Mouse (Mus musculus): ENCODE data around the gene Slc27a5.

Slc27a5 gene

GRCm38 (mm10) chr7:13025511-13026112, 27.6 kb upstream of the Slc27a5 start:
- no peak for ATAC-seq (ENCODE audit: insufficient number of reproducible peaks, low FRiP score, low TSS enrichment)

GRCm38 (mm10) chr7:13024805-13025204, 26.8 kb upstream of the Slc27a5 start:
- ATAC-seq (ENCODE audit: insufficient number of reproducible peaks, low FRiP score, low TSS enrichment), result peak; percentile 28

DNA sequence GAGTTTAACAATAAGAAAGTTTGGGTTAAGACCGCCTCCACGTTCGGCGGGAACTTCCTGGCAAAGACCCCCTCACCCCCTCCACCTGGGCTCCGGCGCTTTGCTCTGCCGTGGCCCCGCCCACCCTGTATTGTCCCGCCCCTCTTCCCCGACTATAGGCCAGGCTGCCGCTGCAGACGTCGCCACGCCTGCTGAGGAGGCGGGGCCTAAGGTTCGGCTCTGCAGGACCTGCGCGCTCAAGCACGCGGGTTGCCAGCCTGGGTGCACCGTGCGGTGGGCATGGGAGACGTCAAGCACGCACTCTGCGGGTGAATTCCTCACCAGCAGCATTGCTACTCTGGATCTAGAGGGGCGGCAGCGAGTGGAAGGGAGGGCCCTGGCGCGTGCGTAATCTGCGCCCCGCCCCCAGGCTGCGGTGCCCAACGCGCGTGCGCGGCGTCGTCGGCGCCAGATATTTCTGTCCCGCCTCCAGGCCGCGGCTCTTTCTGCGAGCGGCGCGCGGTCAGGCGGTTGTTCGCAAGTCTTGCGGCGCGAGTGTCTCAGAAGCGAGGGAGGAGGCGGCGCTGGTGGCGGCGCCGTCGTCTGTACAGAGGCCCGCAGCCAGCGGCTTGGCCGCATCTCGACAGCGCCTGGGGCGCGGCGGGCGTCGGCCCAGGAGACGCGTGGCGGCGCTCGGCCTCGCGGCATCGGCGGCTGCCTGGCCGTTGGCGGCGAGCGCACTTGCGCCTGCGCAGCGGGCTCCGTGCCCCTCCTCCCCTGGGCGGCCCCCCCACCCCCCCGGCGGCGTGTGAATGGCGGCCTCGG, 26.1 kb upstream of the Slc27a5 start:
- peak; percentile 85 for ATAC-seq (ENCODE audit: insufficient number of reproducible peaks, low FRiP score, low TSS enrichment)

DNA sequence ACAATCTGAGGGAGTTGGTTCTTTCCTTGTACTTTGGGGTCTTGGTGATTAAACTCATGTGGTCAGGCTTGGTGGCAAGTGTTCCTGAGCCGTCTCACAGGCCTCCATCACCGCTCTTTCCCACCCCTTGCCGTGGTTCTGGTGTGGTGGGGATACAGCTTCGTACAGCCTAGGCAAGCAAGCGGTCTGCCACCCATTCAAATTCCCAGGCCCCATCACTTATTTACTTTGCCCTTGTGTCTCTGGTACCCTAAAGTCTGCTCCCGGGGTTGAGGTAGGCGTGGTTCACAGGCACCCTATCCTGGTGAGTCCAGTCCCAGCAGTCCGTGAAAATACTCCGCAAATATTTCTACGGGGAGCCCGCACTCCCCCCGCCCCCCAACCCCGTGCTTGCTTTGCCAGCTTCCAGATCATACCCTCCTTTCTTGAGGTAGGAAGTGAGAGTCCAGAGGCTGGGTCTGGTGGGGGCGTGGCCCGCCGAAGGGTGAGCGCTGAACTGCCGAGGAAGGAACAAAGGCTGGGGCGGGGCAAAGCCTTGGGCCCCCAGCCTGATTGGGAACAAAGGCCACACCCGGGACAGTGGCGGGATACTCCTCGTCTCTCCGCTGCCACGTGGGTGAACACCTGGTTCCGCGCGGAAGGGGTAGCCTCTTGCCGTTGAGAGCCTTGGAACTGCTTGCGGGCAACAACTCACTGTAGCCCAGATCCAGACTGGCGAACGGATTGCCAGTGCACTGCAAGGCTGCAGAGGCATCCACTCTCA, 25.0 kb upstream of the Slc27a5 start:
- 0 out of 2 replicates have a peak, but pooled peaks have one; percentile 4 for ATAC-seq (ENCODE audit: insufficient number of reproducible peaks, low FRiP score, low TSS enrichment)

DNA sequence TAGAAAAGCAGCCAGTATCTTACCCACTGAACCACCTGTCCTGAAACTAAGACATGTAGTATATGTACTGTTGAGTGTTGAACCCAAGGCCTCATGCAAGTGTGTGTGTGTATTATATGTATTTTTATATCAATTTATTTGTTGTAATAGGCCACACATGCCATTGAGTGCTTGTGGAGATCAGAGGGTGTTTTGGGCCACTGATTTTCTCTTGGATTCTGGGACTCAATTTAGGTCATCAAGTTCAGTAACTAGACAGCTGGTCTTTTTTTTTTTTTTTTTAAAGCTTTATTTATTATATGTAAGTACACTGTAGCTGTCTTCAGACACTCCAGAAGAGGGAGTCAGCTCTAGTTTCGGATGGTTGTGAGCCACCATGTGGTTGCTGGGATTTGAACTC, 17.2 kb upstream of the Slc27a5 start:
- no peak for ATAC-seq (ENCODE audit: insufficient number of reproducible peaks, low FRiP score, low TSS enrichment)

DNA sequence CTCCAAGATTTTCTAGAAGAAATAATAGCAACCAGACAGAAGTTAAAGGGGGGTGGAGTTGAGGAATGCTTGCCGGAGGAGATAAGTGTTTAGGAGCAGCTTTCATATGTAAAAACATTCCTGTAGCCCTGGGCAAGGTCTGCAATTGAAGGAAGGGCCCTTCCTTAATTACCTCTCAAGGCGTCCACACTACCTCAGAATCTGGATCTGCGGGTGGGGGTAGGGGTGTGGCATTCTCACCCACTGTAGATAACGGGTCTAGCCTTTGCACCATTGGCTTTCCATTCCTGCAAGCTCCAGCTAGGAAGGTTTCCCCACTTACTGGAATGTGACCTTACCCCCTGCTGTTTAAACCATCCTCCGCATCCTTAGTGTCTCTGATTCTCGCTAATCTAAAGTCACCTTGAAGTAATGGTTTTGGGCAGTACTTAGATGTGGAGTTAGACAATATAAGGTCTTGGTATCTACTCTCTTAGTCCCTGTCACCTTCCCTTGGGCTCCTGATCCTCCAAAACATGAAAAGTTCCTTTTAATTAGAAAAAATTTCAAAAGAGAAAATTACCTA, 16.4 kb upstream of the Slc27a5 start:
- no peak for ATAC-seq (ENCODE audit: insufficient number of reproducible peaks, low FRiP score, low TSS enrichment)

DNA sequence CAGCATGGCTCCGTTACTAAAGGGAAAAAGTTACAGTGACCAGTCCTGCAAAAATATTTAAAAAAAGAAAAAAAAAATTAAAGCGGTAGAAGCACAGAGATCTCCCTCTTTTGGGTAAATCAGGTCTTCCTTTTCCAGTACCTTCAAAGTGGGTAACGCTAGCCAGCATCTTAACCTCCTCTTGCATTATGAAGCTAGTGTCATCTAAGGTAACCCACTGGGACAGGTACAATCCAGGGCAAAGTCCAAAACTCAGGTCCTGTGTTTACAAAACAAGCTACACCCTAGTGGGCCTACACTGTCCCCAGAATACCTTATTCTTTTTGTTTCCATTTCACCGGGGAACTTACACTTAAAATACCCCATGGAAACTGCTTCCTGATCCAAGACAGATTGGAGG, 15.7 kb upstream of the Slc27a5 start:
- no peak for ATAC-seq (ENCODE audit: insufficient number of reproducible peaks, low FRiP score, low TSS enrichment)

DNA sequence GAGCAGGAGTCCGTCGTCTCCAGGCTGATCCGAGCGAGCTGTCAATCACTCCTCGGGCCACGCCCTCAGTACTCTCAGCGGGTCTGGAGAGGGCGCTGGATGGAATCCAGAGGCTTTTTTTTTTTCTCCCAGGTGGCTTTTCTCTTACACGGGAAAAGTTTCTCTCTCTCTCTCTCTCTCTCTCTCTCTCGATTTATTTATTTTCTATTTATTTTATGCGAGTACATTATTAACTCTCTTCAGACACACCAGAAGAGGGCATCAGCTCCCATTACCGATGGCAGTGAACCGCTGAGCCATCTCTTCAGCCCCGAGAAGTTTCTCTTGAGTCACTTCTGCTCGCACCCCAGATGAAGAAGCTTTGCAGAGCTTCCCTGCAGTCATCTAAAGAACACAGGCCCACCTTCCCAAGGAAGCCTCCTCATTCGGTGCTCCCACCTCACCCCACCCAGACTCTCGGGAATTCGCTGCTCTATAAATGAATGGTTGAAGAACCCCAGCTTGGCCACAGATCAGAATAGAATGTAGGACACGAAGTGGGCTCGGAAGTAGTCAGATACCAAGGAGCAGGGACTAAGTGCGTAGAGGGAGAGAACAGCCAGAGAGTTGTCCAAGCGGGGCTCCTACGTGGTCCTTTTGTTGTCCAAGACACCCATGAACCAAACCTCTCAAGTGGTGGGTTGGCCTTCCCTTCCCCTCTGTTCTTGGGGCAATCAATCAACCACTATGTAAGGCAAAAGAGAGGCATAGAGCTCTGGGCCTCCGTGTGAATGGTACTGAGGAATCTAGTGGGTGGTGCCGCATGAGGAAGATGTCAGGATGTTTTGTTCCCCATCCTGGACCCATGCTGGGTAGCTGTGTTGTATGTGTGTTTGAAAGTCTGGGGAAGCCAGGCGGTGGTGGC, 12.3 kb upstream of the Slc27a5 start, which contains the start of gene Zbtb45:
Gene Zbtb45, minus strand, starts transcription at position 30 of the 904 bp plus-strand sequence.
- ATAC-seq (ENCODE audit: insufficient number of reproducible peaks, low FRiP score, low TSS enrichment), result no peak

DNA sequence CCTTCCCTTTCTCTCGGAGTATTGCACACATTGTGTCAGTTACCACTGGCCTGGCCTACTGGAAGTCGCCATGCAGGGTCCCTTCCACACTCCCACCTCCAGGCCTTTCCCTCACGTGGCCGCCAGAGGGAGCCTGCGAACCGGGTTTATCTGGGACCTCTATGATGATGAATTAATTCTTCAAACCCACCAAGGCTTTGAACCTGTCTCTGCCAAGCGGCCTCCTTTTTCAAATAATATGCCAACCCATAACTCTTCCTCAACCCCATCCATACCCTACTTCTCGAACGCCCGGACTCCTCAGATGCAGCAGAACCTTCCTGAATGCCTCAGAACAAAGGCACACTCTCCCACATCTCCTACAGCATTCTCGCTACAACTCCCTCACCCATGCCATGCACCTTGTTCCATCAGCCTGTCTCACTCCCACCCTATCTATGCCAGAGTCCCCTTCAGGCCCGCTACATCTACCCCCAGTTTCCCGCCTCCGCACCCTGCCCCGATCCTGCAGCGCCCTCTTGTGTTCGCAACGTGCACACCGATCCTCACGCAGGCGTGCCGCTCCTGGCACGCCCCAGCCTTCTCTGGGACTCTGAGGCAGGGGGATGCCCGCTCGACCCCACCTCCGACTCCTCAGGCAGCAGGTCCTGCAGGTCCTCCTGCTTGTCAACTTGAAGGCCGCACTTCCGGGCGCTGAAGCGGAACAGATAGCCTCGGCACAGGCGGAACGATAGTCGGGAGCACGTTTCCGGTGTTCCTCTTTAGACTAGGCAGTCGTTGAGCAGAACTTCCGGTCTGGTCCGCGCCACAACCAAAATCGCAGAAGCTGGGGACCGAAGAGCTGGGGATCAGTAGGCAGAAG, 11.4 kb upstream of the Slc27a5 start:
- ATAC-seq (ENCODE audit: insufficient number of reproducible peaks, low FRiP score, low TSS enrichment), result peak; percentile 89

DNA sequence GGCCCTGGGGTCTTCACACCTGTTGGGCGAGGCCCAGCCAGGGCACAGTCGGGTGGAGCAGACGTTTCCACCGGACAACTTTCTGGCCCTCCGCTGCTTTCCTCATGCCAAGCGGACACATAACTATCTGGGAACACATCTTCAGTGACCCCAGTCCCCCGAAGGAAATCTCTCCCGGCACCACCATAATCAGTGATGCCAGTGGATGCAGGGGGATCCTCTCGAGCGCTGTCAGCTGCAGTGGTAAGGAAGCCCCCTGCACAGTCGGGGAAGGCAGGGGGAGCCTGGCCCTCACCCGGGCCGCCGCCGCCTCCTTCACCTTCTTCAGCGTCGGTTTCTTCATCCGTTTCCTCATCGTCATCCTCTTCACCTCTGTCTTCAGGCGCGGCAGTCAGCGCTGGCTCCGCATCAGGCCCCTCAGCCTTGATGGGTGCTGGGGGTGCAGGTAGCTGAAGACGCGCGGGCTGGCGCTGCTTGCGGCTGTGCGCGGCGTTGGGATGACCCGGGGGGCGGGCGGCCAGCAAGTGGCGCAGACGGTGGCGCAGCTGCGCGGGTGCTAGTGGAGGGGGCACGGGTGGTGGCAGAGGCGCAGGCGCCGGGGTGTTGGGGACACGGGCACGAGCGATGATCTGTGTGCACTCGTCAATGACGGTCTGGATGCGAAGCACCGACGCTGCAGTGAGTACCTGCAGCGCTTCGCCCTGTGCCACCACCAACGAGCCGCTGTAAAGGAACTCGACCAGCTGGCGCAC, 9.5 kb upstream of the Slc27a5 start:
- no peak for ATAC-seq (ENCODE audit: insufficient number of reproducible peaks, low FRiP score, low TSS enrichment)

DNA sequence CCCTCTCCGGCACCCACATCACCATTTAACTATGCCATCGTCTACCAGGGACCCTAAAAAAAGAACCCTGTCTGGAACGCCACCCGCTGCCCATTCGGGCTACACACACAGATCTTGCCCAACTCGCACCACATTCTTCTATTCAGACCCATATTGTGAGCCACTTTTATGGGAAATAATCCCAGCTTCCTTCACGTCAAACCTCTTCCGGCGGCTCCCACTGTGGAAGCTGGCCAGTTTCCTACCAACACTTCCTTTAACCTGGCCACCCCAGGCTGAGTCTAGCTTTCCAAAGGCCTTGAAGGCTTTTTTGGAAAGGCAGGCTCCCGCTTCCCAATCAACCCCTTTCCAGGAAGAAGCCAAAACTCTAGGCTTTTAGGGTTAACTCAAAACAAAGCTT, 8.5 kb upstream of the Slc27a5 start:
- ATAC-seq (ENCODE audit: insufficient number of reproducible peaks, low FRiP score, low TSS enrichment), result no peak

DNA sequence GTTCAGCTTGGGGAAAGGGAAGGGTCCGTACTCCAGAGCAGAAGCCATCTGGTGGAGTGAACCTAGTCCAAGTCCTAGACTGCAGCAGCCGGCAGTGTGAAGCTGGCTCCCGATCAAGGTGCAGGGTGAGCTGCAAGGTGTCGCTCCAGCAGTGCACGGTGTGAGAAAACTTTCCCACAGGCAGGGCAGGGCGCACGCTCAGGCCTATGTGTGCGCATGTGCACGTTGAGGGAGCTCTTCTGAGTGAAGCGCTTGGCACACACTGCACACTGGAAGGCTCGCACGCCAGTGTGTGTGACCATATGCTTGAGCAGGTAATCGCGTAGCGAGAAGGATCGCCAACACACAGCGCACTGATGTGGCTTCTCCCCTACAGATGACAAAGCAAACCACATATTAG, 8.0 kb upstream of the Slc27a5 start:
- ATAC-seq (ENCODE audit: insufficient number of reproducible peaks, low FRiP score, low TSS enrichment), result no peak

DNA sequence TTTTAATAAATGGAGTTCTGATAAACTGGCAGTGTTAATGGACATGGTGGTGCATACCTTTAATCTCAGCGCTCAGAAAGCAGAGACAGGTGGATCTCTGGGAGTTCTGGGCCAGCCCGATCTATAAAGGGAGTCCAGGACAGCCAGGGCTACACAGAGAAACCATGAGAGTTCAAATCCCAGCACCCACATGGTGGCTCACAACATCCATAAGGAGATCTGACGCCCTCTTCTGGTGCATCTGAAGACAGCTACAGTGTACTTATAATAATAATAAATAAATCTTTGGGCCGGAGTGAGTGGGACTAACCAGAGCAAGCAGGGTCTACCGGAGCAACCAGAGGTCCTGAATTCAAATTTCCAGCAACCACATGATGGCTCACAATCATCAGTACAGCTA, 5.4 kb upstream of the Slc27a5 start:
- no peak for ATAC-seq (ENCODE audit: insufficient number of reproducible peaks, low FRiP score, low TSS enrichment)

- ATAC-seq (ENCODE audit: insufficient number of reproducible peaks, low FRiP score, low TSS enrichment), result no peak
These were observed 3.6 kb upstream of the Slc27a5 start for GRCm38 (mm10) chr7:13001584-13001983.

- no peak for ATAC-seq (ENCODE audit: insufficient number of reproducible peaks, low FRiP score, low TSS enrichment)
These were observed 859 bp upstream of the Slc27a5 start, which contains the start of gene Trim28 for GRCm38 (mm10) chr7:12998851-12999250. Gene Trim28 (plus strand): TSS chr7:12999114.

- no peak for ATAC-seq (ENCODE audit: insufficient number of reproducible peaks, low FRiP score, low TSS enrichment)
These were observed 762 bp downstream of the Slc27a5 start for GRCm38 (mm10) chr7:12997230-12997629.

- no peak for ATAC-seq (ENCODE audit: insufficient number of reproducible peaks, low FRiP score, low TSS enrichment)
These were observed 2.1 kb downstream of the Slc27a5 start for GRCm38 (mm10) chr7:12995862-12996261.

DNA sequence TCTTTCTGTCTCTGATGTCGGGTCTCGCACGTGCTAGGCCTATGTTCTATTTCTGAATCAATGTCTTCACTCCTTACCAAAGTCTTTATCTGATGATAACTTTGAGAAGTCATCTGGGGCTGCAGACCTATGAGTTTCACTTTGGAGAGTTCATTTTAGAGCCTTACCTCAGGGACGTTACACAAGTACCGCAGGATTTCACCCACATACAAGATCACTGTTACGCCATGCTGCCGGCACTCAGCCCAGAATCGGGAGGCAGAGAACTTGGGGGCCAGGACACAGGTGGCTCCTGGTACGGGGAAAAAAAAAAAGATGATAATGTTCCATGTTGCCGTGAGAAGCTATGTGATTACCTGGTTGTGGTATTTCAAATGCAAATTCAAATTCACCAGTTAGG, 4.8 kb downstream of the Slc27a5 start:
- ATAC-seq (ENCODE audit: insufficient number of reproducible peaks, low FRiP score, low TSS enrichment), result no peak
